Mouse (Mus musculus) heart, adult 18-20 months (tissue): ENCODE measurements around the gene Kdm6b. TPM values are rescaled to one million over a fixed set of nuclear protein-coding genes. Genes with fewer than 3 reads are reported as not detected.
A peak's percentile ranks its signal among the peaks of the same experiment; 100 is the strongest.

Source experiments
- DNase-seq, 2 experiments: peaks; one replicate each; pipeline ENCODE4 v3.0.0; 2021 to 2022; ENCODE audit warnings: mixed read lengths in 1 of 2
- total RNA-seq, 2 experiments: library from RNA; stranded (reverse); gene quantifications; 2 replicates each; pipeline ENCODE4 v1.2.3; 2021

The Kdm6b gene
- total RNA-seq, 2 experiments from 2014 or later = 15.8 to 18.0 TPM

DNA sequence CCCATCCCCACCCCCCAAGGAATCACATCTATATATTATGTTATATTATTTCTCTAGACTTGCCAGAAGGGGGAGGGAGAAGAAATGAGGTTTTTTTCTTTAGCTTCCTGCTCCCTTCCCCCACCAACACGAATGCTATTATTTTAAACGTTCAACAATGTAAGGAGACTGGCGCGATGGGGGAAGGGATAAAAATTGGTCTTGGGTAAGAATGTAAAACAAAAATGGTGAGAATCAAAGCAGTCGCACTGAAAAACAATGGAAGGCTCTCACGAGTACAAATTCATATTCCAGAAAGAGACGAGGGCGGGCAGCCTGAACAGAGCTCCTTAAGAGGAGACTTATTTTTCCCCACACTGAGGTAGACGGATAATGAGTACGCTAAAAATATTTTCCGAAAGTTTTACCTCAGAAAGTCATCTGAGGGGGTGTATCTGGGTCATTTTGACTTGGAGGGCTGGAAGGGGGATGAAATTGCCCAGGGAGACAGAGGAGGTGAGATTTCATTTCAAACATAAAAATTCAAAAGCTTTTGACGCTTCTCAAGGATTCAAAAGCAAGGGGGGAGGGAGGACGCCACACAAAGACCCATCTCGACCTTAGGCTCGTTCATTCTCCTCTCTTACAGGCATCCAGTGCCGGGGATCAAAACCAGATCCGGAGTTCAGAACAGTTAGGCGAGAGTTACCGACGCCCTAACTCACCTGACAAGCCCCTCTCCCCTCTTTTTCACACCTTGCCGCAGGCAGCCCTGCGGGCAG, 46.4 kb downstream of the Kdm6b start:
- peak; percentile 9 to 60 for DNase-seq

DNA sequence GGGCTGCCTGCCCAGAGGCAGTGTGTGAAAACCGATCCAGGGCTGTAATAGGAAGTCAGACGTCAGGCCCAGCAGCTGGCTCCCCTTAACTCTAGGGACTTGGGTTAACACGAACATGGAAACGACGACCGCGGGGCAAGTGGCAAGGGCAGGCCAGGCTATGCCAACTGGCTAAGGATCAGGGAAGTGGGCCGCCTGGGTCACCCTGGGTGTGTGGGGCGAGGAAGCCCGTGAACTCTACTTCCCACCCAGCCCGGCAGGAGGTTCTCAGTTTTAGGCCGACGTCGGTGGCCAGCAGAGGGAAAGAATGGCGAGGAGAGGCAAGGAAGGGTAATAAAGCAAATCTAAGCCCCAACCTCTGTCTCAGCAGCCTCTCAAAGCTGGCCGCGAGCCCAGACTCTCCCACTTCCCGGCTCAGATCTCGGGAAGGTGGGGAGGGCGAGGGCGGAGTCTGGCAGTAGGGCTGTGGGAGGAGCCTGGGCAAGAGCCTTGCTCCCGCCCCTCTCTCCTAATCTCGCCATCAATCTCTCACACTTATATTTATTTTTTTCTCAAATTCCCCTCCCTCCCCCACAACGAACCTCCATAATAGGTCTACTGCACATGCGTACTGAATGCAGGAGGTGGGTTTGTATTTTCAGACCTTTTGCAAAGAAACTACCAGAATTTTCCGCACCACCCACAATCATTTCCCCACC, 47.2 kb downstream of the Kdm6b start:
- peak; percentile 95 to 96 for DNase-seq

DNA sequence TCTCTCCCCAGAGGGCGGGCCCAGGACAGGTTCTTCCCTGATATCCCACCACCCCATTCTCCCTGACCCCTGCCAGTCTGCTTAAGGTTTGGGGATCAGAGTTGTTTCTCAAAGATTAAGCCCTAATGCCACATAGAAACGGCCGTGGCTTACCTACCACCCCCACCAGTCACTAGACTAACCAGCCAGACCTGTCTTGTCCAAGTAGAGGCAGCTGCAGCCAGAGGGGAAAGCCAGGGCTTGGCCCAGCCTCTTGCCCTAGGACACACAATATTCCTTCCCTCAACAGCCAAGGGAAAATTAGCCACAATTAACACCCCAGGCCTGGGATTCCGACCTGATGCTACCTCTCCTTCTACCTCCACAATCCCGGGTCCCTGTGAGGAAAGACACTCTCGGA, 47.8 kb downstream of the Kdm6b start:
- no peak for DNase-seq

DNA sequence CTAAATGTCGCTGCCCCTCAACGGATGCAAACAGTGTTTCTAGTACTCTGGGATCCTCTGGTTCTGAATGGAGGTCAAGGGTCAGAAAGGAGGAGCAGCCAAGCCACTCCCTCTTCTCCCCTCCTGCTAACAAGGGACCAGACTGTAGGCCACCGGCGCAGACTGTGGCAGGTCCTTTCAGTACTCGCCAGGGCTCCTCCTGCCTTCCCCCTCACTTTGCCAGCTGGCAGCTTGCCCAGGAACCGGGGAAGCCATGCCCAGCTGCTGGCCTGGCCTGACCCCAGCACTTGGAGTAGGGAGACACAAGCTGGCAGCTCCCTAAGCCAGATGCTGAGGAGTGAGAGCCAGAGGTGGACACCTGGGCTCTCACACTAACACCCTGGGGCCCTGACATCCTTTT, 48.6 kb downstream of the Kdm6b start:
- peak; percentile 96 for DNase-seq

DNA sequence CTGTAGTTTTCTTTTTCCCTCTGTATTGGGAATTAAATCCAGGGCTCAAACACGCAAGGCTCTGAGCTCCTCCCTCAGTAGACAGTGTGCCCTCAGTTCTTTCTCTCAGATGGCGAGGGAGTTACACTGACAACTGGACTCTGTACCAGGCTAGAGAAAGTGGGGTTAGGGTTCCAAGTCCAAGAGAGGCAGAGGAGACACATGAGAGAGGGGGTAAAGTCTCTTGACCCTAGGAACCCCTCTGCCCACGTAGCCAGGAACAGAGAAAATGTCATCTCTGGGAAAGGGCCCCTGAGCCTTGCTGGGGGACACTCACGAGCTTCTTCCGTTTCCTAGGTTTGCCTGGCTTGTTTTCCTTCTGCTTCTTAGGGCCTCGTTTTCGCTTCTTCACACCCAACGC, 49.1 kb downstream of the Kdm6b start:
- no peak for DNase-seq

DNA sequence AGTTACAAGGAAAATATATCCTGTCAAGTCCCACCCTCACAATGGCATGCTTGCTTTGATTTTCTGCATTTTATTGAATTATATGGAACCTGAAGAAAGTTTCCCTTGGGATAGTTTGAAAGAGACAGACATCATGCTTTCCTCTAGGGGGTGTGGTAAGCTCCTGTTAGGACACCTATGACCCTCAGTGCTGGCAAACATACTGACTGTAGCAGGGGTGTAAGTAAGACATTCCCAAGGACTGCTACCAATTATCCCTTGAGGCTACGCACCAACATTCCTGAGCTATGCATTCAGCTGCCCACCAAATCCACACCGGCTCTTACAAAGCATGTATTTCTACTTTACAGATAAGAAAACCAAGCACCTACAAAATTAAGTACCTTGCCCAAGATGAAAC, 51.0 kb downstream of the Kdm6b start:
- DNase-seq = no peak

DNA sequence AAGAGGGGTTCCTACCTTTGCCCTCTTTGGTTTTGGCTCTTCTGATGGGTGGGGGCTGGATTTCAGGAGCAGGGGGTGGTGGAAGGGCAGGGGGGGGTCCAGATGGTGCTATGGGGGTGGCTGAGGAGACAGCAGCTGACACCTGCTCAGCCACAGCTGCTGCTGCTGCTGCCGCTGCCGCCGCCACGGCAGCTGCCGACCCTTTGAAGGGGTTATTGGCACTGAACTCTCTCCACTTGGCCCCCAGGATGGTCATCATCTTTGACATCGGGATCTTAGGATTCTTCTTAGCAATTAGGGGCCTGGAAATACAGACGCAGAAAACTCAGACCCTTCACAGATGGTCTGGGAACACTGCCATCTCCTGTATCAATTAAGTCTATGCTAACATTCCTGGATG, 51.5 kb downstream of the Kdm6b start:
- DNase-seq = no peak

- no peak for DNase-seq
Measured at GRCm38 (mm10) chr11:69357690-69358089, 55.8 kb downstream of the Kdm6b start.

DNA sequence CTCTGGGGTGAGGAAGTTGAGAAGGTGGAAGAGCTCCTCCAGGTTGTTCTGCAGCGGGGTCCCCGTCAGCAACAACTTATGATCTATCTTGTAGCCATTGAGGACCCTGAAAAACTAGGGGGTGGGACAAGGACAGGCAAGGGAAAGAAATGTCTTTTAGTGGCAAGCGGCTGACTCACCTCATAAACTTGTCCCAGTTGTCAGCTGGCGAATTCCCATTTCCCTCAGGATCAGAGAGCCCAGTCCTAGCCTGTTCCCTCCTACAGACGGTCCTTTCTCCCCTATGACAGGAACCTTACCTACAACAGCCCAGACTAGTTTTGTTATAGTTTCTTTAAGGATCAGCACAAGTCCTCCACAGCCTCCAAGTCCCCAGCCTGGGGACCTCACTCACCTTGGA, 56.9 kb downstream of the Kdm6b start:
- no peak for DNase-seq

Other genes starting within 250 kb of the Kdm6b start
- 1 to 10 TPM; 1.1 to 2.2 TPM for gene Alox8, start 215.8 kb downstream of the Kdm6b start, total RNA-seq
- 1 to 10 TPM; 1.3 to 1.5 TPM for gene Gucy2e, start 176.6 kb downstream of the Kdm6b start, total RNA-seq
- 1 to 10 TPM; 2.8 TPM for gene Cntrob, start 89.9 kb downstream of the Kdm6b start, total RNA-seq
- gene Trappc1, start 89.7 kb downstream of the Kdm6b start, total RNA-seq = 10 to 100 TPM; 48.8 to 49.4 TPM
- under 1 TPM in 1 of 2 experiments, not detected in 1; 0.23 TPM for gene Kcnab3, start 87.4 kb downstream of the Kdm6b start, total RNA-seq
- gene Rnf227, start 73.2 kb downstream of the Kdm6b start, total RNA-seq = under 1 TPM; 0.41 to 0.57 TPM
- gene Chd3, start 44.3 kb downstream of the Kdm6b start, total RNA-seq = 10 to 100 TPM; 16.2 to 26.3 TPM
- gene Naa38, start 18.2 kb downstream of the Kdm6b start, total RNA-seq = 100 to 1,000 TPM; 112 to 118 TPM
- gene Cyb5d1, start 18.0 kb downstream of the Kdm6b start, total RNA-seq = 10 to 100 TPM; 30.2 to 32.2 TPM
- 10 to 100 TPM; 10.3 to 14.3 TPM for gene Tmem88, start 15.4 kb downstream of the Kdm6b start, total RNA-seq
- under 1 TPM; 0.10 to 0.51 TPM for gene Dnah2, start 135.4 kb upstream of the Kdm6b start, total RNA-seq
- gene Efnb3, start 146.5 kb upstream of the Kdm6b start, total RNA-seq = 100 to 1,000 TPM; 111 to 140 TPM
- gene Wrap53, start 166.6 kb upstream of the Kdm6b start, total RNA-seq = 1 to 10 TPM; 5.0 to 5.4 TPM
- 10 to 100 TPM; 15.0 to 15.5 TPM for gene Trp53, start 166.7 kb upstream of the Kdm6b start, total RNA-seq
- gene Atp1b2, start 192.3 kb upstream of the Kdm6b start, total RNA-seq = 10 to 100 TPM; 15.2 to 16.4 TPM
- not detected for gene Shbg, start 204.2 kb upstream of the Kdm6b start, total RNA-seq
- gene Sat2, start 208.3 kb upstream of the Kdm6b start, total RNA-seq = 1 to 10 TPM; 3.3 to 3.8 TPM
- 10 to 100 TPM; 91.3 to 97.2 TPM for gene Fxr2, start 219.3 kb upstream of the Kdm6b start, total RNA-seq
- not detected for gene Sox15, start 241.6 kb upstream of the Kdm6b start, total RNA-seq
- 10 to 100 TPM; 12.3 to 15.6 TPM for gene Mpdu1, start 249.0 kb upstream of the Kdm6b start, total RNA-seq